Mouse (Mus musculus) ES-CJ7 (cell line): ENCODE results near the gene Ccpg1.

ENCODE experiments used
- DNase-seq: peaks from one replicate; pipeline ENCODE4 v3.0.0; 2011; ENCODE audit warnings: low read depth, low spot score

Ccpg1 gene

DNA sequence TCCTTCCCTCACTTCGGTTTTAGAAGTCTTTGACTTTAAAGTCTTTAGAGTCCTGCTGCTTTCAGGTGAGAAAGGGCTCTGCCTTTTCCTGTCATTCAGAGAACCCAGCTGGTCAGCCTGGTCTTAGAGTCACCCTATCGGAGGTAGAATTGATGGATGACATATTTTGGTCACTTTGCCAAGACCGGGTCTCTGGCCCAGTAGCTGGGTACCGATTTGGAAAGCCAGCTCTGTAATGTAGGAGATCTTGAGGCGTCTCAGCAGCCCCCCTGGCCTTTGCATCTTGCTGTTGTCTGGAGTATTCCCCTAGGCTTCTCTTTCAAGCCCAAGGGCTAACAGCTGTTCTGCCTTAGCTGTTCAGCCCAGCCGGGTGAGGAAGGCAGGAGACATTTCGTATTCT lies 60.0 kb downstream of the Ccpg1 start:
- no peak for DNase-seq

DNA sequence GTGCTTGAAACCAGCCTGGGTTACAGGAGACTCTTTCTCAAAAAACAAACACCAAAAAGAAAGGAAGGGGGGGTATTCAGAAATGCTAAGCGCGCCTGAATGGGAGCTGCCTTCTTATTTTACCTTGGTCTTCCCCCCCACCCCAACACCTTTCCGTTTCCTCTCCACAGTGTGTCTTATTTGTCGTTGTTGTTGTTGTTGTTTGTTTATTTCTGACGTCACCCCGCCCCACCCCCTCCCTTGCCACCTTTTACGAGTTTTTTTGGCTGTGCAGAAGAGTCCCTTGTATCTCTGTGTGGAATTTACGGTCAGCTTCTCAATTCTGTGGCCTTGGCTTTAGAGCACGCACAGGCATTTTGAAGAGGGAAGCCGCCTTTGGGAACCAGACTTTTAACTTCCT lies 60.5 kb downstream of the Ccpg1 start:
- DNase-seq = no peak

GRCm38 (mm10) chr9:73047906-73048305 lies 62.7 kb downstream of the Ccpg1 start:
- no peak for DNase-seq

- no peak for DNase-seq
These were observed 63.7 kb downstream of the Ccpg1 start for GRCm38 (mm10) chr9:73048927-73049326.

DNA sequence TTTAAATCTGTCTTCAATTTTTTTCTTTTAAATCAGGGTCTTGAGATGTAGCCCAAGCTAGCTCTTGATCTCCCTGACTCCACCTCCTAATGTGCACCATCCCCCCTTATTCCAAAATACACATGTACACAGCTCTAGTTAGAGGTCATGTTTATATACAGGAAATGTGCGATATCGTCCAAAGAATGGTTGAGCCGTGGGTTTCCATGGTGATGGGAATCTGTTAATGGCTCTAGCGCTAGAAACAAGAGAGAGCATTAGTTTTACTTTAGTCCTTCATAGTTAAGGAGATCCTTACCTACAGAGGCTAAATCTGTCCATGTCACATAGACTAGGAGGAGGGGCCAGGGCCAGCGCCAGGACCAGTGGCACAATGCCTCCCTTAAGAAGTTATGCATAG lies 64.6 kb downstream of the Ccpg1 start:
- DNase-seq = peak; percentile 54

DNA sequence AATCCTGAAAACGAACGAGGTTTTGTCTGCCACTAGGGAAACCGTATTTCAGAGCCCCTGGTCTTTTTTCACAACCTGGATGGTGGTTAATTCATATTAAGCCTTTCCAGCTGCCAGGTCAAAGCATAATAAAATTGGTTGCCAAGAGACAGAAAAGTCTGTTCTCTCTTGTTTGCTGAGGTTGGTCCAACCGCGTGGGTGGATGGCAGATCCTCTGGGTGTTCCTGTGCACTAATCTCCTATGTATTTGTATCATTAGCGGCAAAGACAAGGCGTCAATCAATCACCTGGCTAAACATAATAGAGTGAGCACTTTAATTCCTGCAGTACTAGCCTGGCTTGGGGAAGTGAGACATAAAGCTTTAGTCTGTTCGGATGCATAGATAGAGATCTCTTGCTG lies 65.4 kb downstream of the Ccpg1 start:
- DNase-seq = no peak

DNA sequence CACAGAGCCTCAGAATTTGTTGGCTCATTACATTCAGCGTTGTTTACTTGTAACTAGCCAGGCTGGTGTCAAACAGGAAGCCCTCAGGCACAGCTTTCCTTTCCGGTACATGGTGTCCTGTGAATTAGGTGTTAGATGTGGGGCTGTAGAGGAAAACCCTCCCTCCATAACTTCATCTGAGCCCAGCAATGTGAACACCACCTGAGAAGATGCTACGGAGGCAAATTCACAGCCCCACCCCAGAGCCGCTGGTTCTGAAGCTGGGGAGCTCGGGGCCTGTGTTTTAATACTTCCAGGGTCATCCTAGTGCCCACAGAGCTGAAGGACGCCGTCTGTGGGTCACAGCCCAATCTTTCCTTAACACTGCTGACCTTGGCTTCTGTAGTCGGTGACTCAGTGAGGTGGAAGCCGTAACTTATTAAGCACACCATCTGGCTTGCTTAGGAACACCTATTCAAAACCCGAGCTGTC lies 70.2 kb downstream of the Ccpg1 start:
- no peak for DNase-seq

- no peak for DNase-seq
These were observed 74.0 kb downstream of the Ccpg1 start for GRCm38 (mm10) chr9:73059224-73059623.

- DNase-seq = peak; percentile 49
These were observed 78.5 kb downstream of the Ccpg1 start for GRCm38 (mm10) chr9:73063621-73064290.
